Mouse (Mus musculus) cortical plate, adult 2 months (tissue): ENCODE results near the gene Gmip.

ENCODE experiments used
- CTCF ChIP-seq: fragments of 200-500 bp; IDR thresholded peaks from 2 replicates; pipeline ENCODE4 v1.5.1; 2011; ENCODE audit warnings: mild to moderate bottlenecking, control low read depth, low read length; ENCODE audit not compliant: insufficient read depth; ENCODE audit errors: extremely low read depth
- POLR2A ChIP-seq: fragments of 200-500 bp; IDR thresholded peaks from 2 replicates; pipeline ENCODE4 v1.6.1; 2011; ENCODE audit warnings: mild to moderate bottlenecking, low read length, control low read depth; ENCODE audit not compliant: insufficient read depth; ENCODE audit errors: extremely low read depth

GRCm38 (mm10) chr8:69815396-69815795 lies 6.9 kb downstream of the Gmip start:
- TF ChIP-seq POLR2A (no peak), CTCF (no peak)
